Mouse (Mus musculus) embryonic facial prominence, embryonic 12.5 days (tissue): Measurements from ENCODE around the gene Ndrg2. TPM values are rescaled to one million over a fixed set of nuclear protein-coding genes. Genes with fewer than 3 reads are reported as not detected.
"Not testable (repeated sequence)": the region's sequence is repeated elsewhere in the genome, so short reads cannot be mapped to it uniquely, and the experiment has no call there.

ENCODE experiments used
- ATAC-seq: fragments of 200-750 bp; cut with Nextera tagmentation; 2 replicates; pipeline ENCODE4 v1.8.0; 2017; ENCODE audit not compliant: insufficient number of reproducible peaks, insufficient read depth, low FRiP score, low TSS enrichment
- H3K27ac ChIP-seq: fragments of 300-500 bp; sonication (generic); 2 replicates; pipeline ENCODE4 v1.5.1; 2016; ENCODE audit warnings: mild to moderate bottlenecking
- H3K27me3 ChIP-seq: fragments of 300-500 bp; sonication (generic); 2 replicates; pipeline ENCODE4 v1.6.1; 2016; ENCODE audit warnings: mild to moderate bottlenecking, moderate library complexity
- H3K36me3 ChIP-seq: fragments of 300-500 bp; sonication (generic); 2 replicates; pipeline ENCODE4 v1.6.1; 2016; ENCODE audit warnings: mild to moderate bottlenecking
- H3K4me1 ChIP-seq: fragments of 300-500 bp; sonication (generic); 2 replicates; pipeline ENCODE4 v1.6.1; 2016
- H3K4me2 ChIP-seq: fragments of 300-500 bp; sonication (generic); replicated peaks from 2 replicates; pipeline ENCODE4 v1.6.1; 2016; ENCODE audit warnings: mild to moderate bottlenecking, moderate library complexity
- H3K4me3 ChIP-seq: fragments of 300-500 bp; sonication (generic); 2 replicates; pipeline ENCODE4 v1.5.1; 2016; ENCODE audit warnings: mild to moderate bottlenecking
- H3K9ac ChIP-seq: fragments of 300-500 bp; sonication (generic); 2 replicates; pipeline ENCODE4 v1.6.1; 2016; ENCODE audit warnings: mild to moderate bottlenecking, moderate library complexity
- H3K9me3 ChIP-seq: fragments of 300-500 bp; sonication (generic); 2 replicates; pipeline ENCODE4 v1.6.1; 2016; ENCODE audit warnings: mild to moderate bottlenecking, moderate library complexity
- WGBS: fragments of 180-500 bp; shearing (Covaris S2); methylation state at CpG from one replicate; pipeline ENCODE4 v1.1.7; 2016; 5-methylcytosine and 5-hydroxymethylcytosine counted together
- polyA plus RNA-seq: library from polyadenylated mRNA; unstranded; fragments of >200 nt; fragmentation: Nextera tagmentation; extraction: Ambion mirVana; gene quantifications from 2 replicates; pipeline ENCODE4 v1.2.1, GENCODE M21; 2016

The Ndrg2 gene
- polyA plus RNA-seq, 1 experiment from 2014 or later = 30.9 TPM

GRCm38 (mm10) chr14:51926930-51927329 lies 13.0 kb upstream of the Ndrg2 start:
- not testable (repeated sequence) for H3K9ac ChIP-seq, H3K4me3 ChIP-seq, H3K27me3 ChIP-seq, H3K9me3 ChIP-seq, H3K27ac ChIP-seq, H3K4me1 ChIP-seq, ATAC-seq, H3K36me3 ChIP-seq, H3K4me2 ChIP-seq
- 91% methylated on average over 11 of the region's 11 CpGs for WGBS

DNA sequence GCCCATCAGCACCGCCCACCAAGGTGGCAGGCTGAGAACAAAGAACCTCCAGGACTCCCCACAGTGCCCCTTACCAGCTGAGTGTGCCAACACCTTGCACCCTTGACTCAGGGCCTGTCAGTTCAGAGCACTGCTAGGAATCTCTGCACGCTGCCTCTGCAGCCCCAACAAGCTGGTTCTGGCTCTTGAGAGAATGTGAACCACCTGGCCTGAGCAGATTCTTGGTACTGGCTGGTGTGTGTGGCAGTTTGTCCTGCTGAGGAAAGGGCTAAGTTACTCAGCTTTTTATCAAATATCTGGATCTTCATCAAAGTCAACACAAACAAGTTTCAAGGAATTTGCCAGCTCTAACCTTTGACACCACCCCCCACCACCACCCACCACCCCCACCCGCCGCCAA lies 9.5 kb upstream of the Ndrg2 start:
- WGBS = 67% methylated on average over 4 of the region's 4 CpGs
- no peaks in the 10 kb centered on the region for H3K4me1 ChIP-seq
- H3K4me2 ChIP-seq = no peak overlapping the region
- H3K36me3 ChIP-seq = no peaks in the 10 kb centered on the region
- no peaks in the 10 kb centered on the region for H3K27me3 ChIP-seq
- H3K4me3 ChIP-seq = no peak overlapping the region
- no peak overlapping the region for H3K27ac ChIP-seq
- ATAC-seq = no peak
- H3K9ac ChIP-seq = no peak overlapping the region
- no peaks in the 10 kb centered on the region for H3K9me3 ChIP-seq

GRCm38 (mm10) chr14:51922910-51923309 lies 9.0 kb upstream of the Ndrg2 start:
- no peaks in the 10 kb centered on the region for H3K36me3 ChIP-seq
- H3K4me1 ChIP-seq = no peaks in the 10 kb centered on the region
- H3K4me3 ChIP-seq = no peak overlapping the region
- no peak overlapping the region for H3K9ac ChIP-seq
- H3K27ac ChIP-seq = no peak overlapping the region
- no peaks in the 10 kb centered on the region for H3K9me3 ChIP-seq
- H3K27me3 ChIP-seq = no peaks in the 10 kb centered on the region
- ATAC-seq = no peak
- no peak overlapping the region for H3K4me2 ChIP-seq
- WGBS = 75% methylated on average over 2 of the region's 2 CpGs

DNA sequence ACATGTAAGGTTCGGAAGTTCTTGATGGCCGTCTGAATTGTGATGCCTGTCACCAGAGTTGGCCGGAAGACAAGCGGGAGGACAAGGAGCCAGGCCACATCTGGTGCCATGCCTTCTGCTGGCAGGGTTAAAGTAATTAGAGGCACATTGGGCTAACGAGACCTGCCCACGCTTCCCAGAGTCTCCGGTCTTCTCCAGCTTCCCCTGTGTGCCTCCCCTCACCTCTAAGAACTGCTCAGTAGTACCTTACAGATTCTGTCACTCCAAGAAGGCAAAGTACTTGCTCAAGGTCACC lies 8.6 kb upstream of the Ndrg2 start, which contains the start of gene Rnase13:
TSS of gene Rnase13 (minus strand) at position 203 of the 295 bp plus-strand sequence.
- ATAC-seq = no peak
- WGBS = 84% methylated on average over 7 of the region's 7 CpGs
- Histone ChIP-seq H3K27ac (no peak within 1 kb of the TSS), H3K9me3 (no peaks in the 10 kb centered on the region), H3K4me3 (no peak within 1 kb of the TSS), H3K9ac (no peak within 1 kb of the TSS), H3K4me2 (no peak within 1 kb of the TSS), H3K27me3 (no peaks in the 10 kb centered on the region), H3K4me1 (no peaks in the 10 kb centered on the region), H3K36me3 (no peaks in the 10 kb centered on the region)

DNA sequence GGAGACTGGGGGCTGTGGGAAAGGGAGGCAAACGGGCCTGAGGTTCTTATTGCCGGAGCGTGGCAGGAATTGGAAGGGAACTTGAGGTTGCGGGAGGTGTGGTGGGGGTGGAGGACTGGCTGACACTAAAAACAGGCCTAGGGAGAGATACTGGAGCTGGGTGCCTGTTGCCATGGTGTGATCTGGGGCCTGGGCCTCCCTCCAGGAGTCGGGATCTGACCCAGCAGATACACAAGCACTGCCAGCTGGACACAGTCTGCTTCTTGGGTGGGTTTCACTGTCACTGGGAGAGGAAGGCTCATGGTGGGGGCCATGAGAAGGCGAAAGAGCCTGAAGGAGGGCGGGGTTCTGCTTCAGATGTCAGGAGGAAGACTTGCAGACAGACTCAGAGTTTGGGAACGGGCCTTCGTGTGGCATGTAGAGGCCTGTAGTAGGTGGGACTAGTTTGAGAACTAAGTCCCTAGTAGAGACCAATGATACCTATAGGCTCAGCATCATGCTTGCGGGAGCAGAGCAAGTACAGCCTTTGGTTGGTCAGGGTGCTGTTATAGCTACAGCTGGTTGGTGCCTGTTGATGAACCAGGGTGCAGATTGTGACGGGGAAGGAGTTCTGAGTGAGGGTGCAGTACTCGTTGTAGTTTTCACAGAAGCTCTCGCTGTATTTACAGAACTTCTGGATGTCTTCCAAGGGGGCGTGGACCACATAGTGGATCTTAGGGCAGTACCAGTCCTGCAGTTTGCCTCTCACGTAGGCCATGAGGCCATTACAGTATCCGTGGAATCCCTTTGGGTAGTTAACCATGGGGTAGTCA lies 8.0 kb upstream of the Ndrg2 start:
- Histone ChIP-seq H3K36me3 (no peaks in the 10 kb centered on the region), H3K4me2 (no peak overlapping the region), H3K4me1 (no peaks in the 10 kb centered on the region), H3K9me3 (no peaks in the 10 kb centered on the region), H3K27me3 (no peaks in the 10 kb centered on the region), H3K27ac (no peak overlapping the region), H3K4me3 (no peak overlapping the region), H3K9ac (no peak overlapping the region)
- no peak for ATAC-seq
- 84% methylated on average over 16 of the region's 16 CpGs for WGBS

- Histone ChIP-seq H3K27ac (no peak overlapping the region), H3K4me1 (peaks cover 6% of the 10 kb centered on the region; the same call in 1 of the 2 replicates), H3K27me3 (no peaks in the 10 kb centered on the region), H3K36me3 (no peaks in the 10 kb centered on the region), H3K9me3 (no peaks in the 10 kb centered on the region), H3K4me3 (no peak overlapping the region), H3K9ac (no peak overlapping the region), H3K4me2 (no peak overlapping the region)
- no peak for ATAC-seq
- WGBS = 86% methylated on average over 4 of the region's 4 CpGs
Measured at GRCm38 (mm10) chr14:51918966-51919365, 5.0 kb upstream of the Ndrg2 start.

DNA sequence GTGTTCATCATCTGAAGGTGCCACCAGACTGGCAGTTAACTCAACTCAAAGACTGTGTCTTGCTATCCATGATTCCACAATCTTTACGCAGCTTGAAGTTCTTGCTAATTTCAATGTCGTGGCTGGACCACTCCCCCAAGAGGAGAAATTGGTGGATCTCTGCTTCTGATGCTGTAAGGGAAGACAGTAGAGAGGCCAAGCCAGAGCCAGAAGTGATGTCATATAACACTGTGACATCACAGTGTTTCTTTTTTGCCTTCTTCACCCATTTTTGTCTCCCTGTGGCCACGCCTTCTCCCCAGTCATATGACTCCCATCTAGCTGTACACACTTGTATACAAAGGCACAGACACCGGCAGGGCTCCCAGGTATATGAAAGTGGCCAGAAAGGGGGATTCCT lies 4.2 kb upstream of the Ndrg2 start, which contains the start of gene Tppp2:
TSS of gene Tppp2 (plus strand) at position 301 of the 400 bp plus-strand sequence.
- H3K27ac ChIP-seq = no peak within 1 kb of the TSS
- no peak for ATAC-seq
- no peak within 1 kb of the TSS for H3K4me3 ChIP-seq
- H3K36me3 ChIP-seq = no peaks in the 10 kb centered on the region
- 85% methylated on average over 4 of the region's 4 CpGs for WGBS
- peaks cover 6% of the 10 kb centered on the region; the same call in 1 of the 2 replicates for H3K4me1 ChIP-seq
- no peak within 1 kb of the TSS for H3K9ac ChIP-seq
- no peak within 1 kb of the TSS for H3K4me2 ChIP-seq
- H3K27me3 ChIP-seq = no peaks in the 10 kb centered on the region
- no peaks in the 10 kb centered on the region for H3K9me3 ChIP-seq

- H3K9ac ChIP-seq = no peak overlapping the region
- H3K4me3 ChIP-seq = no peak overlapping the region
- no peak overlapping the region for H3K4me2 ChIP-seq
- H3K9me3 ChIP-seq = no peaks in the 10 kb centered on the region
- H3K36me3 ChIP-seq = no peaks in the 10 kb centered on the region
- no peaks in the 10 kb centered on the region for H3K27me3 ChIP-seq
- no peak overlapping the region for H3K27ac ChIP-seq
- peaks cover 14% of the 10 kb centered on the region; the same call in 1 of the 2 replicates for H3K4me1 ChIP-seq
- 87% methylated on average over 4 of the region's 4 CpGs for WGBS
- no peak for ATAC-seq
Measured at GRCm38 (mm10) chr14:51916539-51916938, 2.6 kb upstream of the Ndrg2 start.

GRCm38 (mm10) chr14:51915030-51915429 lies 1.1 kb upstream of the Ndrg2 start:
- 24% methylated on average over 3 of the region's 3 CpGs for WGBS
- Histone ChIP-seq H3K4me2 (no peak overlapping the region), H3K9me3 (no peaks in the 10 kb centered on the region)

GRCm38 (mm10) chr14:51913062-51913959 lies 647 bp downstream of the Ndrg2 start:
- Histone ChIP-seq H3K4me2 (peak overlapping the region; percentile 98), H3K4me1 (peaks cover 14% of the 10 kb centered on the region; the same call in 1 of the 2 replicates), H3K27ac (0 out of 2 replicates have a peak overlapping the region, but pooled peaks have one; percentile 37), H3K9ac (peak overlapping the region; percentile 45), H3K27me3 (no peaks in the 10 kb centered on the region), H3K9me3 (no peaks in the 10 kb centered on the region), H3K36me3 (no peaks in the 10 kb centered on the region), H3K4me3 (peak overlapping the region; percentile 59)
- peak; percentile 77 for ATAC-seq
- WGBS = under 1% methylated on average over 58 of the region's 58 CpGs

More at GRCm38 (mm10) chr14:51915030-51915429, 1.1 kb upstream of the Ndrg2 start:
- Histone ChIP-seq H3K36me3 (no peaks in the 10 kb centered on the region), H3K27me3 (no peaks in the 10 kb centered on the region), H3K27ac (peak overlapping the region; percentile 60; the same call in 1 of the 2 replicates), H3K9ac (no peak overlapping the region), H3K4me1 (peaks cover 14% of the 10 kb centered on the region; the same call in 1 of the 2 replicates), H3K4me3 (no peak overlapping the region)
- ATAC-seq = no peak

DNA sequence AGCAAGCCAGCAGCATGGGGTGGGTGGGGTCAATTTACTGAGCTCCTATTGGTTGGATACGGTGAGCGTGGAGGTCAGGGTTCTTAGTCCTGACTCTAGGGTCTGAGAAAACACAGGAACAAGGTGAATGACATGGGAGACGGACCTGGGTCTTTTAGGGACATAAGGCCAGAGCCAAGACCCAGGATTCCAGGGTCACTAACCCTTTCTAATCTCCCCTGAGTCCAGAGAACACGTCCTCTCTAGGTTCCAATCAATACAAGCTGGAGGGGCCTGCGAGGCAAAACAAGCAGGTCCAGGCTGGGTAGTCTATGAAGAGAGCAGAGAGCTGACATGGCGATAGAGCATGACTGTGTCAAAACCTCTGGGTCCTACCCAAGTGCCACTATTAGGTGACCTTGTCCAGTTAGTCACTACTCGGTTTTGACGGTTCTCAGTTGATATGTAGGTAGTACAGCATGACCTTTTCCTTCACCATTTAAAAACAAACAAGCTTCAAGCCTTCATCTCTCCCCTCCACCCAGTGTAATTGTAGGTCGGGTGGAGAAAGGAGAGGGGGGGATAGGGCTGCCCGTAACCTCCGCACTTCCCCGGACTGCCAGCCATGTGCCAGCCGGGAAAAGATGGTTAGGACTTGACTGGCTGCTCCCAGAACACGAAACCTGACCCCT lies 1.4 kb downstream of the Ndrg2 start:
- Histone ChIP-seq H3K27me3 (no peaks in the 10 kb centered on the region), H3K9ac (peak overlapping the region; percentile 45; the same call in 1 of the 2 replicates), H3K36me3 (no peaks in the 10 kb centered on the region), H3K4me2 (peak overlapping the region; percentile 98), H3K4me1 (peaks cover 14% of the 10 kb centered on the region; the same call in 1 of the 2 replicates), H3K4me3 (peak overlapping the region; percentile 59), H3K27ac (no peak overlapping the region), H3K9me3 (no peaks in the 10 kb centered on the region)
- WGBS = 9% methylated on average over 14 of the region's 14 CpGs
- peak; percentile 41 for ATAC-seq
